Mouse (Mus musculus): Measurements from ENCODE around the gene Zfp664.

DNA sequence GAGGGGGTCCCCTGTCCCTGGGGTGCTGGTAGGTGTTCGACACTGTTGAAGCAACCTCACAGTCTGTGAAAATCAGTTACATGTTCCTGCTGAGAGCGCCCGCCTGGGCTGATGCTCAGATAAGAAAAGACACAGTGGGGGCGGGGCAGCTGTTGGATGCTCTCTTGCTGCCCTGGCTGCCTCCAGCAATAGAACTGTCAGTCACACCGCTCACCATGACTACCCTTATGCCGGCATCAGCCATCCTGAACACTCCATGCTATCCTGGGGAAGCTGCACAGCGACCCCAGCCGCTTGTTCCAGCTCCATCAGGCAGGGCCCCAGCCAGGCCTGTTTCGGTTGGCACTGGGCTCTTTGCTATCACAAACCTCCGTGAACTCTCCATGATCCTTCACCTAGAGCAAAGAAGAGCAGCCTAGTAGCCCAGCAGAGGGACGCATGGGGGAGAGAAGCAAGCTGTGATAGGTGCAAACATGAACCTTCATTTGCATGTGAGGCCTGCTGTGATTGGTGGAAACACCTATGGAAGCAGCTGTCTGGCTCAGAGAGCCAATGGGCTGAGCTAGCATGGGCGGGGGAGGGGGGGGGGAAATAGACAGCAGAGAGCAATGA lies 80.8 kb downstream of the Zfp664 start:
- no peak for TF ChIP-seq CTCF (conservative IDR thresholded peaks at IDR 0.05; ENCODE audit: low read length)
- TF ChIP-seq POU5F1 (IDR thresholded peaks at IDR 0.05; ENCODE audit: borderline replicate concordance, low read length), result no peak
